Mouse (Mus musculus): ENCODE measurements around the gene Tmem119.

DNA sequence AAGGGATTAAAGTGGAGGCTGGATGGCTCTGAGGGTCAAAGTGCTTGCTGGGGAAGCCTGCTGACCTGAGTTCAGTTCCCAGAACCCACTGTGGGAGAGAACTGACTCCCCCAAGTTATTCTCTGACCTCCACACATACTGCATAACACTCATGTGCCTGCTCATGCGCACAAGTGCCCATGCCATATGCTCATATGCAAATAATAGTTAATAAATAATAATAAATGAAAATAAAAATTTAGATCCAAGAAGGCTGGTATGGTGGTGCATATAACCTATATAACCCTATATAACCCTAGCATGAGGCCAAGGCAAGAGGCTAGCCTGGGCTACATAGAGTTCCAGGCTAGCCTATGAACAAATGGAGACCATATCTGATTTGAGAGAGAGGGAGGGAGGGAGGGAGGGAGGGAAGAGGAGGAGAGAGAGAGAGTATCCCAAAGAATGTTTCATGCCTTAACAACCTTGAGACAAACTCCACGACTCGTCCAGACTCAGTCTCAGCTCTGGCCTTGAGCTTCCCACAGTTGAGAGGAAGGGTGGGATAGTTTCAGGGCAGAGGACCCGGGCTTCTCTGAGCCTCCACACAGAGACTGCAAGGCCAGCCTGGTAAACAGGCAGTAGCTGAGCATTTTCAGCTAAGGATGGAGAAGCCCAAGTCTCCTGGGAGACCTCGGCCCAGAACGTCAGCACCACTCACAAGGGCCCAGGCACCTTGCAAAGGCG lies 29.4 kb upstream of the Tmem119 start:
- no peak for TF ChIP-seq POLR2A (IDR thresholded peaks at IDR 0.05; ENCODE audit: borderline replicate concordance, extremely low read depth, low read depth, low read length)
- TF ChIP-seq CTCF (IDR thresholded peaks at IDR 0.05; ENCODE audit: insufficient read depth, low read length) = no peak

All from lung, adult 2 months (tissue).